ENCODE assay signal across 8 mouse cellular contexts in genomic region chr13:38690028-38690427, GRCm38 (mm10). TPM values are rescaled to one million over a fixed set of nuclear protein-coding genes. Genes with fewer than 3 reads are reported as not detected.
DNase-seq lines count a peak whose midpoint lies in the region; ATAC-seq and TF ChIP-seq lines count a peak whose summit lies in the region.

No protein-coding gene starts in this region.

- H3K27me3 ChIP-seq in forebrain, embryonic 16.5 days (replicated peaks; ENCODE audit: control insufficient read depth, insufficient read depth, low read length) = no peaks in the 10 kb centered on the region
- no peaks in the 10 kb centered on the region for H3K27me3 ChIP-seq in forebrain, embryonic 11.5 days (ENCODE audit: control insufficient read depth, insufficient read depth, low read length)
- no peaks in the 10 kb centered on the region for H3K27me3 ChIP-seq in limb, embryonic 10.5 days (ENCODE audit: low read depth, poor library complexity, severe bottlenecking)
- no peaks in the 10 kb centered on the region for H3K27me3 ChIP-seq in stomach, postnatal 0 days (ENCODE audit: control insufficient read depth, insufficient read depth, low read length)

- TF ChIP-seq CTCF in stomach, postnatal 0 days (IDR thresholded peaks at IDR 0.05; ENCODE audit: low read depth) = peak; percentile 76

- no peak overlapping the region for H3K9ac ChIP-seq in forebrain, embryonic 16.5 days (replicated peaks; ENCODE audit: low read depth, low read length)
- H3K9ac ChIP-seq in forebrain, embryonic 11.5 days (ENCODE audit: low read length) = no peak overlapping the region
- no peak overlapping the region for H3K9ac ChIP-seq in stomach, postnatal 0 days (ENCODE audit: low read length)

- no peak overlapping the region for H3K4me2 ChIP-seq in forebrain, embryonic 16.5 days (ENCODE audit: low read length)
- no peak overlapping the region for H3K4me2 ChIP-seq in forebrain, embryonic 11.5 days (ENCODE audit: low read depth, low read length, severe bottlenecking)
- no peak overlapping the region for H3K4me2 ChIP-seq in stomach, postnatal 0 days (replicated peaks; ENCODE audit: low read depth)

- H3K27ac ChIP-seq in forebrain, embryonic 16.5 days (ENCODE audit: low read length) = no peak overlapping the region
- no peak overlapping the region for H3K27ac ChIP-seq in forebrain, embryonic 11.5 days (ENCODE audit: low read depth, low read length)
- H3K27ac ChIP-seq in limb, embryonic 10.5 days = no peak overlapping the region
- H3K27ac ChIP-seq in stomach, postnatal 0 days (replicated peaks) = no peak overlapping the region

- H3K9me3 ChIP-seq in forebrain, embryonic 16.5 days (ENCODE audit: control insufficient read depth, low read length) = no peaks in the 10 kb centered on the region
- H3K9me3 ChIP-seq in forebrain, embryonic 11.5 days (ENCODE audit: control insufficient read depth, low read length) = no peaks in the 10 kb centered on the region
- no peaks in the 10 kb centered on the region for H3K9me3 ChIP-seq in limb, embryonic 10.5 days (replicated peaks)
- no peaks in the 10 kb centered on the region for H3K9me3 ChIP-seq in stomach, postnatal 0 days (ENCODE audit: control insufficient read depth, low read length)

- H3K36me3 ChIP-seq in forebrain, embryonic 16.5 days (ENCODE audit: control insufficient read depth, insufficient read depth) = no peaks in the 10 kb centered on the region
- H3K36me3 ChIP-seq in forebrain, embryonic 11.5 days (ENCODE audit: control insufficient read depth, insufficient read depth, low read length) = no peaks in the 10 kb centered on the region
- no peaks in the 10 kb centered on the region for H3K36me3 ChIP-seq in limb, embryonic 10.5 days
- no peaks in the 10 kb centered on the region for H3K36me3 ChIP-seq in stomach, postnatal 0 days (ENCODE audit: control insufficient read depth, insufficient read depth, low read length)

- no peaks in the 10 kb centered on the region for H3K4me1 ChIP-seq in forebrain, embryonic 16.5 days (replicated peaks; ENCODE audit: control insufficient read depth, insufficient read depth, low read length)
- H3K4me1 ChIP-seq in forebrain, embryonic 11.5 days (replicated peaks; ENCODE audit: control insufficient read depth, insufficient read depth, low read length) = no peaks in the 10 kb centered on the region
- no peaks in the 10 kb centered on the region for H3K4me1 ChIP-seq in limb, embryonic 10.5 days
- H3K4me1 ChIP-seq in stomach, postnatal 0 days (replicated peaks; ENCODE audit: control insufficient read depth, insufficient read depth) = no peaks in the 10 kb centered on the region

- DNase-seq in forebrain, embryonic 11.5 days (ENCODE audit: low spot score) = no peak
- DNase-seq in ovary, postnatal 14 days (ENCODE audit: low spot score) = peak; percentile 18
- no peak for DNase-seq in ovary, postnatal 10 days (ENCODE audit: low spot score)
- peak; percentile 12 to 24 for DNase-seq in frontal cortex, postnatal 14 days (ENCODE audit: low spot score in 2 of 2)
- DNase-seq in limb, embryonic 10.5 days (ENCODE audit: low spot score) = peak; percentile 35
- DNase-seq in stomach, postnatal 0 days (ENCODE audit: low spot score) = peak; percentile 24
- DNase-seq in gastrocnemius, adult 18-20 months (ENCODE audit: low spot score) = no peak

- WGBS in forebrain, embryonic 16.5 days = 67% methylated on average over 3 of the region's 3 CpGs
- WGBS in forebrain, embryonic 11.5 days = 80% methylated on average over 3 of the region's 3 CpGs
- WGBS in limb, embryonic 10.5 days = 57% methylated on average over 3 of the region's 3 CpGs
- 45% methylated on average over 3 of the region's 3 CpGs for WGBS in stomach, postnatal 0 days

- TF ChIP-seq EP300 in stomach, postnatal 0 days (optimal IDR thresholded peaks at IDR 0.05) = no peak

- 0 out of 2 replicates have a peak, but pooled peaks have one; percentile 50 for ATAC-seq in forebrain, embryonic 16.5 days
- no peak for ATAC-seq in forebrain, embryonic 11.5 days (replicated peaks; ENCODE audit: low FRiP score)
- no peak for ATAC-seq in stomach, postnatal 0 days (ENCODE audit: low FRiP score, low TSS enrichment)

- H3K4me3 ChIP-seq in forebrain, embryonic 16.5 days (replicated peaks; ENCODE audit: low read length) = no peak overlapping the region
- no peak overlapping the region for H3K4me3 ChIP-seq in forebrain, embryonic 11.5 days (ENCODE audit: low read depth, low read length)
- no peak overlapping the region for H3K4me3 ChIP-seq in limb, embryonic 10.5 days
- no peak overlapping the region for H3K4me3 ChIP-seq in stomach, postnatal 0 days (ENCODE audit: low read depth, low read length)

RNA-seq across cellular contexts. Expression of gene Eef1e1, which starts 31.2 kb away (rescaled TPM):
- 80.1 and 92.8 TPM in 2 replicates for polyA plus RNA-seq in forebrain, embryonic 16.5 days (2015; fragmentation: Nextera tagmentation; extraction: Ambion mirVana)
- polyA plus RNA-seq in forebrain, embryonic 11.5 days (2014; fragmentation: Nextera tagmentation; extraction: Ambion mirVana) = 65.6 and 67.9 TPM in 2 replicates
- polyA plus RNA-seq in limb, embryonic 10.5 days (2016; fragmentation: Nextera tagmentation; extraction: Ambion mirVana) = 59.0 and 71.6 TPM in 2 replicates
- 24.5 and 25.6 TPM in 2 replicates for polyA plus RNA-seq in stomach, postnatal 0 days (2015; fragmentation: Nextera tagmentation; extraction: Ambion mirVana)
- total RNA-seq in gastrocnemius, adult 18-20 months (2021) = 10 to 100 TPM; 11.1 to 12.1 TPM

RNA-seq across cellular contexts. Expression of gene Bloc1s5, which starts 55.1 kb away (rescaled TPM):
- 20.1 and 25.1 TPM in 2 replicates for polyA plus RNA-seq in forebrain, embryonic 16.5 days (2015; fragmentation: Nextera tagmentation; extraction: Ambion mirVana)
- polyA plus RNA-seq in forebrain, embryonic 11.5 days (2014; fragmentation: Nextera tagmentation; extraction: Ambion mirVana) = 22.2 and 25.2 TPM in 2 replicates
- polyA plus RNA-seq in limb, embryonic 10.5 days (2016; fragmentation: Nextera tagmentation; extraction: Ambion mirVana) = 20.7 and 23.5 TPM in 2 replicates
- 12.2 and 12.5 TPM in 2 replicates for polyA plus RNA-seq in stomach, postnatal 0 days (2015; fragmentation: Nextera tagmentation; extraction: Ambion mirVana)
- 1 to 10 TPM; 6.0 to 7.1 TPM for total RNA-seq in gastrocnemius, adult 18-20 months (2021)

Comparison
In these comparisons a context has a peak if more than half of its experiments do, and no peak if none do; other contexts are left out.
1. DNase-seq: peak in ovary, postnatal 14 days (single experiment), frontal cortex, postnatal 14 days (2 of 2), limb, embryonic 10.5 days (single experiment) and stomach, postnatal 0 days (single experiment); none in forebrain, embryonic 11.5 days (single experiment), ovary, postnatal 10 days (single experiment) and gastrocnemius, adult 18-20 months (single experiment).